36 mouse cellular contexts compared by ENCODE assay signal in the genomic region with DNA sequence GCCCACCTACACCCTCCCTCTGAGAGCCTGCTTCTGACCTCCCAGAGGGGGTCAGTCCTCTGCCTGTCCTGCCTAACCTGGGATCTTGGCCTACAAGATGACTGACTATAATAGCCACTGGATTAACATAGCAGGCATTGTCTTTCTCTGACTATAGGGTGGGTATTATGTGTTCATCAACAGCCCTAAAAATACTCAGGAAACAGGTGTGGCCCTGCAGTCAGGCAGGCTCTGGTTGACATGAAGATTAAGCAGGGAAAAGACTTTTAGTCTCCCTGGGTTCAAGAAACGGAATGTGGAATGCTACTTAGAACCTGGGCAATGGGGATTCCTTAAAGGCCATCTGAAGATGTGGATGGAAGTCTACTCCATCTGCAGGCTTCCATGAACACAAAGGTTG. TPM values are rescaled to one million over a fixed set of nuclear protein-coding genes. Genes with fewer than 3 reads are reported as not detected.
DNase-seq lines count a peak whose midpoint lies in the region; ATAC-seq lines count a peak whose summit lies in the region.
"Had no signal": no experiment of that assay in that cellular context is flagged by ENCODE, and none has a peak within 500 bp of the region (broad histone marks: within the 10 kb centered on the region; RNA-seq: fewer than 3 reads in every experiment).

No protein-coding gene starts in this region.

- H3K4me2 ChIP-seq in embryonic facial prominence, embryonic 14.5 days (ENCODE audit: low read depth, low read length) = no peak overlapping the region
- peak overlapping the region; percentile 78 for H3K4me2 ChIP-seq in heart, embryonic 13.5 days
- no peak overlapping the region for H3K4me2 ChIP-seq in midbrain, embryonic 11.5 days
- H3K4me2 ChIP-seq: embryonic facial prominence, embryonic 15.5 days; forebrain, embryonic 12.5 days; hindbrain, embryonic 15.5 days; limb, embryonic 13.5 days; liver, embryonic 12.5 days; neural tube, embryonic 15.5 days had no signal

- H3K36me3 ChIP-seq in embryonic facial prominence, embryonic 14.5 days (ENCODE audit: control insufficient read depth, insufficient read depth, low read length) = no peaks in the 10 kb centered on the region
- no peaks in the 10 kb centered on the region for H3K36me3 ChIP-seq in embryonic facial prominence, embryonic 10.5 days (replicated peaks)
- peaks cover 17% of the 10 kb centered on the region for H3K36me3 ChIP-seq in heart, embryonic 13.5 days
- no peaks in the 10 kb centered on the region for H3K36me3 ChIP-seq in midbrain, embryonic 11.5 days (ENCODE audit: control insufficient read depth, insufficient read depth, low read length)
- H3K36me3 ChIP-seq: embryonic facial prominence, embryonic 15.5 days; forebrain, embryonic 12.5 days; hindbrain, embryonic 15.5 days; limb, embryonic 13.5 days; liver, embryonic 12.5 days; neural tube, embryonic 15.5 days had no signal

- intact Hi-C loops in heart, postnatal 25 days (cut with DNase I) = no loop called here
- intact Hi-C loops in heart, postnatal 10 days (cut with DNase I) = no loop called here

- no peak for ATAC-seq in embryonic facial prominence, embryonic 14.5 days (ENCODE audit: low read depth)
- ATAC-seq in heart, embryonic 13.5 days (ENCODE audit: extremely low read depth, insufficient number of reproducible peaks, low FRiP score, low TSS enrichment) = no peak
- ATAC-seq in midbrain, embryonic 11.5 days (ENCODE audit: low FRiP score) = no peak
- ATAC-seq: activated CD4-positive, CD25-positive, alpha-beta regulatory T cell, adult 4 months; forebrain, postnatal 0 days; inflammation-experienced regulatory T-cells, adult 6 months; liver, embryonic 12.5 days; liver, postnatal 0 days; lung, postnatal 0 days had no signal

- no peak for DNase-seq in embryonic facial prominence, embryonic 14.5 days (ENCODE audit: low spot score)
- DNase-seq in embryonic facial prominence, embryonic 10.5 days (ENCODE audit: low spot score) = no peak
- no peak for DNase-seq in heart, postnatal 25 days (ENCODE audit: low spot score)
- peak; percentile 3 for DNase-seq in heart, postnatal 4 days
- no peak for DNase-seq in heart, postnatal 10 days
- no peak for DNase-seq in midbrain, embryonic 11.5 days (ENCODE audit: low spot score, missing footprints)
- DNase-seq: adrenal gland, adult 2 months; adrenal gland, postnatal 36 days; cerebellum, adult 18-20 months; cerebellum, postnatal 10 days; forebrain, postnatal 0 days; gastrocnemius, postnatal 10 days; kidney, adult 11 months; kidney, postnatal 14 days; layer of hippocampus, adult 9-11 months; liver, postnatal 0 days; midbrain, embryonic 14.5 days; retina, postnatal 1 day; right cerebral cortex, postnatal 14 days; thymus, postnatal 14 days had no signal

- H3K9me3 ChIP-seq in embryonic facial prominence, embryonic 14.5 days (ENCODE audit: control insufficient read depth, low read length) = no peaks in the 10 kb centered on the region
- H3K9me3 ChIP-seq in embryonic facial prominence, embryonic 10.5 days = no peaks in the 10 kb centered on the region
- no peaks in the 10 kb centered on the region for H3K9me3 ChIP-seq in heart, embryonic 13.5 days
- no peaks in the 10 kb centered on the region for H3K9me3 ChIP-seq in midbrain, embryonic 11.5 days (ENCODE audit: control insufficient read depth, low read length)
- H3K9me3 ChIP-seq: embryonic facial prominence, embryonic 15.5 days; forebrain, embryonic 12.5 days; hindbrain, embryonic 15.5 days; limb, embryonic 13.5 days; liver, embryonic 12.5 days; neural tube, embryonic 15.5 days had no signal

- no peak overlapping the region for H3K4me3 ChIP-seq in embryonic facial prominence, embryonic 14.5 days (ENCODE audit: low read depth, low read length)
- H3K4me3 ChIP-seq in embryonic facial prominence, embryonic 10.5 days = no peak overlapping the region
- H3K4me3 ChIP-seq in heart, embryonic 13.5 days = peak overlapping the region; percentile 67; the same call in 1 of the 2 replicates
- no peak overlapping the region for H3K4me3 ChIP-seq in midbrain, embryonic 11.5 days (ENCODE audit: low read depth, low read length)
- H3K4me3 ChIP-seq: embryonic facial prominence, embryonic 15.5 days; forebrain, embryonic 12.5 days; hindbrain, embryonic 15.5 days; limb, embryonic 13.5 days; liver, embryonic 12.5 days; neural tube, embryonic 15.5 days had no signal

- H3K27ac ChIP-seq in embryonic facial prominence, embryonic 14.5 days (replicated peaks; ENCODE audit: low read depth, low read length) = peak overlapping the region; percentile 17; the same call in 1 of the 2 replicates
- H3K27ac ChIP-seq in embryonic facial prominence, embryonic 10.5 days (replicated peaks) = no peak overlapping the region
- peak overlapping the region; percentile 99 for H3K27ac ChIP-seq in heart, embryonic 13.5 days (replicated peaks)
- H3K27ac ChIP-seq in midbrain, embryonic 11.5 days (ENCODE audit: low read depth, low read length) = no peak overlapping the region
- H3K27ac ChIP-seq: forebrain, embryonic 12.5 days; hindbrain, embryonic 15.5 days; limb, embryonic 13.5 days; liver, embryonic 12.5 days; macrophage; neural tube, embryonic 15.5 days had no signal

- H3K4me1 ChIP-seq in embryonic facial prominence, embryonic 14.5 days (ENCODE audit: control insufficient read depth, insufficient read depth, low read length) = peaks cover 18% of the 10 kb centered on the region
- peaks cover 48% of the 10 kb centered on the region for H3K4me1 ChIP-seq in embryonic facial prominence, embryonic 10.5 days
- H3K4me1 ChIP-seq in heart, embryonic 13.5 days = peaks cover 94% of the 10 kb centered on the region
- H3K4me1 ChIP-seq in midbrain, embryonic 11.5 days (ENCODE audit: control insufficient read depth, insufficient read depth, low read length) = peaks cover 20% of the 10 kb centered on the region

- no peak overlapping the region for H3K9ac ChIP-seq in embryonic facial prominence, embryonic 14.5 days (ENCODE audit: low read depth, low read length)
- H3K9ac ChIP-seq in heart, embryonic 13.5 days = peak overlapping the region; percentile 93
- H3K9ac ChIP-seq in midbrain, embryonic 11.5 days (ENCODE audit: low read length) = no peak overlapping the region
- H3K9ac ChIP-seq: embryonic facial prominence, embryonic 15.5 days; forebrain, embryonic 12.5 days; forebrain, postnatal 0 days; hindbrain, embryonic 15.5 days; limb, embryonic 13.5 days; liver, embryonic 12.5 days; liver, postnatal 0 days; neural tube, embryonic 15.5 days had no signal

- 57% methylated on average over 1 of the region's 1 CpGs for WGBS in embryonic facial prominence, embryonic 14.5 days
- WGBS in embryonic facial prominence, embryonic 10.5 days = 65% methylated on average over 1 of the region's 1 CpGs
- WGBS in heart, embryonic 13.5 days = 60% methylated on average over 1 of the region's 1 CpGs
- WGBS in midbrain, embryonic 11.5 days = 76% methylated on average over 1 of the region's 1 CpGs

- no peaks in the 10 kb centered on the region for H3K27me3 ChIP-seq in embryonic facial prominence, embryonic 14.5 days (replicated peaks; ENCODE audit: control insufficient read depth, insufficient read depth, low read length)
- peaks cover 32% of the 10 kb centered on the region for H3K27me3 ChIP-seq in embryonic facial prominence, embryonic 10.5 days (replicated peaks; ENCODE audit: low read depth, poor library complexity, severe bottlenecking)
- no peaks in the 10 kb centered on the region for H3K27me3 ChIP-seq in heart, embryonic 13.5 days (replicated peaks)
- H3K27me3 ChIP-seq in midbrain, embryonic 11.5 days (ENCODE audit: control insufficient read depth, insufficient read depth, low read length) = peaks cover 1% of the 10 kb centered on the region; the same call in 1 of the 2 replicates
- H3K27me3 ChIP-seq: embryonic facial prominence, embryonic 15.5 days; hindbrain, embryonic 15.5 days had no signal

RNA-seq across cellular contexts. Expression of gene Tnni1, which starts 19.3 kb away (rescaled TPM):
- polyA plus RNA-seq in embryonic facial prominence, embryonic 14.5 days (2014; fragmentation: Nextera tagmentation; extraction: Ambion mirVana) = 637 and 738 TPM in 2 replicates
- polyA plus RNA-seq in embryonic facial prominence, embryonic 10.5 days (2016; fragmentation: Nextera tagmentation; extraction: Ambion mirVana) = 5.5 and 7.9 TPM in 2 replicates
- polyA plus RNA-seq in heart, embryonic 13.5 days (2015; fragmentation: Nextera tagmentation; extraction: Ambion mirVana) = 3,602 and 4,207 TPM in 2 replicates
- 1 to 10 TPM; 2.0 to 2.3 TPM for total RNA-seq in heart, postnatal 25 days (2021)
- 1,000 to 10,000 TPM; 2,021 to 2,289 TPM for total RNA-seq in heart, postnatal 4 days (2021)
- total RNA-seq in heart, postnatal 10 days (2021) = 100 to 1,000 TPM; 610 to 792 TPM
- 0.95 and 1.3 TPM in 2 replicates for polyA plus RNA-seq in midbrain, embryonic 11.5 days (2014; fragmentation: Nextera tagmentation; extraction: Ambion mirVana)
- total RNA-seq: adrenal gland, adult 2 months; common myeloid progenitor, adult 5-6 weeks; granulocyte monocyte progenitor cell, adult 5-6 weeks; monocyte, adult 5-6 weeks had no signal
- polyA plus RNA-seq: activated CD4-positive, CD25-positive, alpha-beta regulatory T cell, adult 4 months; inflammation-experienced regulatory T-cells, adult 6 months; macrophage had no signal

RNA-seq across cellular contexts. Expression of gene Lad1, which starts 19.9 kb away (rescaled TPM):
- 16.6 and 21.7 TPM in 2 replicates for polyA plus RNA-seq in embryonic facial prominence, embryonic 14.5 days (2014; fragmentation: Nextera tagmentation; extraction: Ambion mirVana)
- polyA plus RNA-seq in embryonic facial prominence, embryonic 10.5 days (2016; fragmentation: Nextera tagmentation; extraction: Ambion mirVana) = 7.5 TPM in 2 replicates
- polyA plus RNA-seq in heart, embryonic 13.5 days (2015; fragmentation: Nextera tagmentation; extraction: Ambion mirVana) = 4.0 and 4.4 TPM in 2 replicates
- total RNA-seq in heart, postnatal 25 days (2021) = 1 to 10 TPM; 5.6 to 6.0 TPM
- total RNA-seq in heart, postnatal 4 days (2021) = 10 to 100 TPM in 1 of 2 experiments, 1 to 10 TPM in 1; 7.3 to 10.3 TPM
- total RNA-seq in heart, postnatal 10 days (2021) = 10 to 100 TPM in 1 of 2 experiments, 1 to 10 TPM in 1; 9.4 to 10.8 TPM
- polyA plus RNA-seq in midbrain, embryonic 11.5 days (2014; fragmentation: Nextera tagmentation; extraction: Ambion mirVana) = 0.36 and 0.37 TPM in 2 replicates
- total RNA-seq: adrenal gland, postnatal 36 days; CH12.LX; common myeloid progenitor, adult 5-6 weeks; granulocyte monocyte progenitor cell, adult 5-6 weeks; megakaryocyte-erythroid progenitor cell, adult 5-6 weeks; monocyte, adult 5-6 weeks had no signal

RNA-seq across cellular contexts. Expression of gene Phlda3, which starts 32.6 kb away (rescaled TPM):
- 80.1 and 90.4 TPM in 2 replicates for polyA plus RNA-seq in embryonic facial prominence, embryonic 14.5 days (2014; fragmentation: Nextera tagmentation; extraction: Ambion mirVana)
- polyA plus RNA-seq in embryonic facial prominence, embryonic 10.5 days (2016; fragmentation: Nextera tagmentation; extraction: Ambion mirVana) = 29.0 and 32.2 TPM in 2 replicates
- 67.1 and 75.3 TPM in 2 replicates for polyA plus RNA-seq in heart, embryonic 13.5 days (2015; fragmentation: Nextera tagmentation; extraction: Ambion mirVana)
- 10 to 100 TPM; 12.9 to 14.6 TPM for total RNA-seq in heart, postnatal 25 days (2021)
- 10 to 100 TPM; 40.7 to 43.8 TPM for total RNA-seq in heart, postnatal 4 days (2021)
- 10 to 100 TPM; 35.4 to 36.7 TPM for total RNA-seq in heart, postnatal 10 days (2021)
- 16.9 and 19.4 TPM in 2 replicates for polyA plus RNA-seq in midbrain, embryonic 11.5 days (2014; fragmentation: Nextera tagmentation; extraction: Ambion mirVana)

RNA-seq across cellular contexts. Expression of gene Tnnt2, which starts 37.7 kb away (rescaled TPM):
- 193 and 213 TPM in 2 replicates for polyA plus RNA-seq in embryonic facial prominence, embryonic 14.5 days (2014; fragmentation: Nextera tagmentation; extraction: Ambion mirVana)
- polyA plus RNA-seq in embryonic facial prominence, embryonic 10.5 days (2016; fragmentation: Nextera tagmentation; extraction: Ambion mirVana) = 1.1 and 4.4 TPM in 2 replicates
- polyA plus RNA-seq in heart, embryonic 13.5 days (2015; fragmentation: Nextera tagmentation; extraction: Ambion mirVana) = 5,554 and 6,221 TPM in 2 replicates
- total RNA-seq in heart, postnatal 25 days (2021) = 1,000 to 10,000 TPM; 8,717 to 8,772 TPM
- 1,000 to 10,000 TPM; 6,684 to 7,230 TPM for total RNA-seq in heart, postnatal 4 days (2021)
- total RNA-seq in heart, postnatal 10 days (2021) = 1,000 to 10,000 TPM; 7,447 to 7,490 TPM
- polyA plus RNA-seq in midbrain, embryonic 11.5 days (2014; fragmentation: Nextera tagmentation; extraction: Ambion mirVana) = 0.82 and 0.92 TPM in 2 replicates
- total RNA-seq: common myeloid progenitor, adult 5-6 weeks; granulocyte monocyte progenitor cell, adult 5-6 weeks; megakaryocyte-erythroid progenitor cell, adult 5-6 weeks; monocyte, adult 5-6 weeks had no signal
- polyA plus RNA-seq: macrophage had no signal

Comparison
In these comparisons a context has a peak if more than half of its experiments do, and no peak if none do; other contexts are left out.
1. H3K27ac ChIP-seq: peak in embryonic facial prominence, embryonic 14.5 days (single experiment) and heart, embryonic 13.5 days (single experiment); none in embryonic facial prominence, embryonic 10.5 days (single experiment) and midbrain, embryonic 11.5 days (single experiment).
2. RNA of gene Tnni1, which starts 19.3 kb away (polyA plus RNA-seq): 3,602 to 4,207 TPM in heart, embryonic 13.5 days and 637 to 738 TPM in embryonic facial prominence, embryonic 14.5 days; 5.5 to 7.9 TPM in embryonic facial prominence, embryonic 10.5 days and 0.95 to 1.3 TPM in midbrain, embryonic 11.5 days; every median in the first group is over 10 times any median in the second.